Mouse (Mus musculus): Measurements from ENCODE around the gene Gng10. TPM values are rescaled to one million over a fixed set of nuclear protein-coding genes. Genes with fewer than 3 reads are reported as not detected.

Gene Gng10
- polyA plus RNA-seq, 1 experiment from 2014 or later = 89.6 TPM

- H3K4me1 ChIP-seq (ENCODE audit: insufficient read depth, low read length) = peaks cover 20% of the 10 kb centered on the region
- no peaks in the 10 kb centered on the region for H3K27me3 ChIP-seq (ENCODE audit: insufficient read depth, low read length)
- WGBS = 89% methylated on average over 4 of the region's 4 CpGs
Observed at GRCm38 (mm10) chr4:59009696-59010095, 25.2 kb upstream of the Gng10 start.

GRCm38 (mm10) chr4:59011446-59011845, 23.4 kb upstream of the Gng10 start:
- no peak overlapping the region for H3K9ac ChIP-seq (replicated peaks; ENCODE audit: low read length)
- no peak overlapping the region for H3K4me3 ChIP-seq (ENCODE audit: low read length)
- peaks cover 6% of the 10 kb centered on the region; the same call in 1 of the 2 replicates for H3K36me3 ChIP-seq (ENCODE audit: insufficient read depth, low read length)
- WGBS = 83% methylated on average over 3 of the region's 3 CpGs
- H3K27ac ChIP-seq (ENCODE audit: low read length) = no peak overlapping the region
- 0 out of 2 replicates have a peak, but pooled peaks cover 6% of the 10 kb centered on the region for H3K4me1 ChIP-seq (ENCODE audit: insufficient read depth, low read length)
- H3K27me3 ChIP-seq (ENCODE audit: insufficient read depth, low read length) = no peaks in the 10 kb centered on the region
- no peak for ATAC-seq (ENCODE audit: low FRiP score, low TSS enrichment)
- H3K9me3 ChIP-seq (ENCODE audit: low read length) = no peaks in the 10 kb centered on the region
- H3K4me2 ChIP-seq (replicated peaks; ENCODE audit: low read depth, low read length) = no peak overlapping the region

More at GRCm38 (mm10) chr4:59009696-59010095, 25.2 kb upstream of the Gng10 start:
- H3K9me3 ChIP-seq (ENCODE audit: low read length) = no peaks in the 10 kb centered on the region
- no peak overlapping the region for H3K9ac ChIP-seq (replicated peaks; ENCODE audit: low read length)
- no peaks in the 10 kb centered on the region for H3K36me3 ChIP-seq (ENCODE audit: insufficient read depth, low read length)
- no peak overlapping the region for H3K4me2 ChIP-seq (replicated peaks; ENCODE audit: low read depth, low read length)
- no peak overlapping the region for H3K4me3 ChIP-seq (ENCODE audit: low read length)
- no peak overlapping the region for H3K27ac ChIP-seq (ENCODE audit: low read length)
- no peak for ATAC-seq (ENCODE audit: low FRiP score, low TSS enrichment)

DNA sequence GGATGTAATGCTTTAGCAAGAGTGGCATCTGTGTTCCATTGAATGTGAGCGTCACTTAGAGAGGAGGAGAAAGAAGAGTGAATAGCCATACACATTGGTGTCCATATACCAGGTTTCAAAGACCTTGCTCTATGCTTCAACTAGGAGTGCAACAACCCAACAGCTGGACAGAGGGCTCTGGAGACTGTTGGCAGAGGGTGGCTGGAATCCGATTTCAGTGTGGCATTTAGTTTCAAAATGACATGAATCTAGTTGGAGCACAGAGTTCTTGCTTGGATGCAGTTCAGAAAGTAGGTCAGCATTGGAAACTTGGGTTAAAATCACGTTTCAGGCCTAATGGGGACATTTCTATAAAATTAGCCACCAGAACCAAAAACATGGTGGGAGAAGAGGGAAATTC, 19.7 kb upstream of the Gng10 start:
- Histone ChIP-seq H3K4me2 (replicated peaks; ENCODE audit: low read depth, low read length) (no peak overlapping the region), H3K27ac (ENCODE audit: low read length) (no peak overlapping the region), H3K36me3 (ENCODE audit: insufficient read depth, low read length) (peaks cover 25% of the 10 kb centered on the region), H3K4me1 (ENCODE audit: insufficient read depth, low read length) (no peaks in the 10 kb centered on the region), H3K4me3 (ENCODE audit: low read length) (no peak overlapping the region), H3K9me3 (ENCODE audit: low read length) (no peaks in the 10 kb centered on the region), H3K27me3 (ENCODE audit: insufficient read depth, low read length) (no peaks in the 10 kb centered on the region), H3K9ac (replicated peaks; ENCODE audit: low read length) (no peak overlapping the region)
- no peak for ATAC-seq (ENCODE audit: low FRiP score, low TSS enrichment)
- WGBS = 72% methylated on average over 3 of the region's 3 CpGs

GRCm38 (mm10) chr4:59016922-59017321, 18.0 kb upstream of the Gng10 start:
- Histone ChIP-seq H3K27ac (ENCODE audit: low read length) (no peak overlapping the region), H3K4me1 (ENCODE audit: insufficient read depth, low read length) (no peaks in the 10 kb centered on the region), H3K27me3 (ENCODE audit: insufficient read depth, low read length) (no peaks in the 10 kb centered on the region), H3K4me2 (replicated peaks; ENCODE audit: low read depth, low read length) (no peak overlapping the region), H3K9me3 (ENCODE audit: low read length) (no peaks in the 10 kb centered on the region), H3K9ac (replicated peaks; ENCODE audit: low read length) (no peak overlapping the region), H3K36me3 (ENCODE audit: insufficient read depth, low read length) (peaks cover 30% of the 10 kb centered on the region), H3K4me3 (ENCODE audit: low read length) (no peak overlapping the region)
- ATAC-seq (ENCODE audit: low FRiP score, low TSS enrichment) = no peak
- WGBS = 91% methylated on average over 2 of the region's 2 CpGs

DNA sequence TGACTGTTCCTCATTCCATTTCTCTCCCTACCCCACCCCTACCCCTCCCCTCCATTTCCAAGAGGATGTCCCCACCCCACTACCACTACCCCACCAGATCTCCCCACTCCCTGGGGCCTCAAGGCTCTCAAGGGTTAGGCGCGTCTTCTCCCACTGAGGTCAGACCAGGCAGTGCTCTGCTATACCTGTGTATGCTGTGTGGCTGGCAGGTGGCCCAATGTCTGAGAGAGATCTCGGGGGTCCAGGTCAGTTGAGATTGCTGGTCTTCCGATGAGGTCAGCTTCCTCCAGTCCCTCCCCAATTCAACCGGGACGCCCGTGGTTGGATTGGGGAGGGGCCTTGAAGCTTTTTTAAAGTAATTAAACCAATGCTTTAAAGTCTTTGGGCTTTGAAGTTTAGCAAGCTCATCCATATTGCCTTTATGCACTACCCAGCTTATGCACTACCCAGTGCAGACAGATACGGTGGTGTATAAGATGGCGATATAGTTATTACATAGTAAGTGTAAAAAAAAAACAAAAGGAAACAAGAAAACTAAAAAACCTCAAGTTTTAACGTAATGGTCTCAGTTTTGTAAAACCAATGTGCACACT, 467 bp upstream of the Gng10 start:
- 0 out of 2 replicates have a peak, but pooled peaks have one; percentile 33 for ATAC-seq (ENCODE audit: low FRiP score, low TSS enrichment)
- Histone ChIP-seq H3K36me3 (ENCODE audit: insufficient read depth, low read length) (0 out of 2 replicates have a peak, but pooled peaks cover 3% of the 10 kb centered on the region), H3K27ac (ENCODE audit: low read length) (no peak overlapping the region), H3K4me3 (ENCODE audit: low read length) (peak overlapping the region; percentile 88), H3K4me2 (replicated peaks; ENCODE audit: low read depth, low read length) (peak overlapping the region; percentile 73), H3K4me1 (ENCODE audit: insufficient read depth, low read length) (0 out of 2 replicates have a peak, but pooled peaks cover 4% of the 10 kb centered on the region), H3K9me3 (ENCODE audit: low read length) (peaks cover 3% of the 10 kb centered on the region), H3K9ac (replicated peaks; ENCODE audit: low read length) (no peak overlapping the region), H3K27me3 (ENCODE audit: insufficient read depth, low read length) (no peaks in the 10 kb centered on the region)
- WGBS = 76% methylated on average over 10 of the region's 10 CpGs

DNA sequence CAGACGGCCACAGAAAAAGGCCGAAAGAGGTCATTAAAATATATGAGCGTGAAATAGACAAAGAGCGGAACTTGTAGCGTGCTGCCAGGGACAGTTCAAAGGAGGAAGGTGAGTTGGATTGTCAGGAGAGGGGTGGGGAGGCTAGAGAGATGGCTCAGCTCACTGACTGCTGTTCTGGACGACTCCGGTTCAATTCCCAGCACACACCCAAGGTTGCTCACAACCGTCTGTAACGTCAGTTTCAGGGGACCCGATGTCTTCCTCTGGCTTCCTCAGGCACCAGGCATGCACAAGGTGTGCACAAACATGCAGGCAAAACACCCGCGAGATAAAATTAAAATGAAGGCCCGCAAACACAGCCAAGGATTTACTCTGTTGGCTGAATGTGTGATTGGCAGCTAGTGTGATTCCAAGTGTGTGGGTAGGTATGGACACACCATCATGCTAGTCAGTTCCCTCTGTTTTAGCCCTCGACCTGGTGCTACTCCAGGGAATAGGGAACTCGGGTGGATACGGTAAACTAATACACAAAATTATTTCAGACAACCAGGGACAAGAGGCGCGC, 980 bp downstream of the Gng10 start:
- peak overlapping the region; percentile 88 for H3K4me3 ChIP-seq (ENCODE audit: low read length)
- peak overlapping the region; percentile 73 for H3K4me2 ChIP-seq (replicated peaks; ENCODE audit: low read depth, low read length)
- no peaks in the 10 kb centered on the region for H3K27me3 ChIP-seq (ENCODE audit: insufficient read depth, low read length)
- no peak for ATAC-seq (ENCODE audit: low FRiP score, low TSS enrichment)
- WGBS = 61% methylated on average over 18 of the region's 18 CpGs
- H3K9me3 ChIP-seq (ENCODE audit: low read length) = peaks cover 3% of the 10 kb centered on the region
- peaks cover 13% of the 10 kb centered on the region; the same call in 1 of the 2 replicates for H3K36me3 ChIP-seq (ENCODE audit: insufficient read depth, low read length)
- peak overlapping the region; percentile 90 for H3K9ac ChIP-seq (replicated peaks; ENCODE audit: low read length)
- H3K27ac ChIP-seq (ENCODE audit: low read length) = no peak overlapping the region
- 0 out of 2 replicates have a peak, but pooled peaks cover 4% of the 10 kb centered on the region for H3K4me1 ChIP-seq (ENCODE audit: insufficient read depth, low read length)

DNA sequence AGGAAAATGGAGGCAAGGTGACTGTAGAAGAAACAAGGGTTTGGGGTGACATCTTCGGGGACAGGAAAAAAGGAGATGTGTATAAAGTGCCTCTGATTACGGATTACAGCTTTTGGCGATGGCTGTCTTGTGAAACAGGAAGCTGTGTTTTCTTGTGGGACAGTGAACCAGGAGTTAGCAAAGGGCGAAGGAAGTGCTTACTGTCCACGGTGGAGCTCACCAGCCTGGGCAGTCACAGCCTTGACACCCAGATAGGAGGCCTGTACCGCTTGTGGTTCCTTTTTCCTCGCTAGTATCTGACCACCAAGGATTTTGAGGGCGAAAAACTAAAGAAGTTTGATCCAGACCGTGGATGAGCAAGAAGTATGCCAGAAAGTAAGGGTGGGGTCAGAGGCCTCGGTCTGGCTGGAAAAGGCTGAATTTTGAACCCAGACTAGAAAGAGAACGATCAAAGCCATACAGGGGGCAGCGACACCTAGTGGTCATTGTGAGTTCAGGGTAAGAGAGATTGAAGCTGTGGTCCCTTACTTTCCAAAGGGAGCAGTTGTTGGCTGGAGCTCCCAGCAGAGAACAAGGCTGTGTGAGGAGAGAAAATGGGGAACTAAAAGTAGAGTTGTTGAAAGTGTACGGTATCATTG, 1.7 kb downstream of the Gng10 start:
- H3K4me3 ChIP-seq (ENCODE audit: low read length) = no peak overlapping the region
- no peak overlapping the region for H3K27ac ChIP-seq (ENCODE audit: low read length)
- peaks cover 3% of the 10 kb centered on the region for H3K9me3 ChIP-seq (ENCODE audit: low read length)
- no peak overlapping the region for H3K4me2 ChIP-seq (replicated peaks; ENCODE audit: low read depth, low read length)
- no peak overlapping the region for H3K9ac ChIP-seq (replicated peaks; ENCODE audit: low read length)
- H3K27me3 ChIP-seq (ENCODE audit: insufficient read depth, low read length) = no peaks in the 10 kb centered on the region
- WGBS = 50% methylated on average over 13 of the region's 13 CpGs
- H3K4me1 ChIP-seq (ENCODE audit: insufficient read depth, low read length) = 0 out of 2 replicates have a peak, but pooled peaks cover 4% of the 10 kb centered on the region
- no peak for ATAC-seq (ENCODE audit: low FRiP score, low TSS enrichment)
- peaks cover 16% of the 10 kb centered on the region; the same call in 1 of the 2 replicates for H3K36me3 ChIP-seq (ENCODE audit: insufficient read depth, low read length)

DNA sequence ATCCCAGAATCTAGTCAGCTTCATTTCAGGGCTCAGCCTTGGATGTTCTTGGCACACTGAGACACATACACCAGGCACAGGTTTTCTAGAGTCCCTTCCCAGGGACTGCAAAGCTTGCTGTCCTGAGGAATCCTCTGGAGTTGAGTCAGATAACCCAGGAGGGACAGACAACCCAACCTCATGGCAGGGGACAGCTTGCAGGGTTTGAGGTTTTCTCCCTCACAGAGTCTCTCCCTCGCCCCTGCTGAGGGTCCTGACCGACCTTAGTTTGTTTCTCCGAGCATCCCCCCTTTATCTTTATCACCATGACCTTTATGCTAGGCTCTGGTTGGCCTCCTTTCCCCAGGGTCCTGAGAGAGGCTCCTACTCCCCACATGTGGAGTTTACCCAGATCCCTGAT, 2.6 kb downstream of the Gng10 start:
- Histone ChIP-seq H3K9me3 (ENCODE audit: low read length) (peaks cover 3% of the 10 kb centered on the region), H3K4me3 (ENCODE audit: low read length) (no peak overlapping the region), H3K27ac (ENCODE audit: low read length) (no peak overlapping the region), H3K27me3 (ENCODE audit: insufficient read depth, low read length) (no peaks in the 10 kb centered on the region), H3K4me1 (ENCODE audit: insufficient read depth, low read length) (0 out of 2 replicates have a peak, but pooled peaks cover 4% of the 10 kb centered on the region), H3K36me3 (ENCODE audit: insufficient read depth, low read length) (peaks cover 16% of the 10 kb centered on the region; the same call in 1 of the 2 replicates), H3K9ac (replicated peaks; ENCODE audit: low read length) (no peak overlapping the region), H3K4me2 (replicated peaks; ENCODE audit: low read depth, low read length) (no peak overlapping the region)
- ATAC-seq (ENCODE audit: low FRiP score, low TSS enrichment) = no peak
- WGBS = 84% methylated on average over 3 of the region's 3 CpGs

- no peak overlapping the region for H3K4me3 ChIP-seq (ENCODE audit: low read length)
- no peak overlapping the region for H3K9ac ChIP-seq (replicated peaks; ENCODE audit: low read length)
- 0 out of 2 replicates have a peak, but pooled peaks cover 4% of the 10 kb centered on the region for H3K4me1 ChIP-seq (ENCODE audit: insufficient read depth, low read length)
- WGBS = 89% methylated on average over 11 of the region's 11 CpGs
- peaks cover 20% of the 10 kb centered on the region; the same call in 1 of the 2 replicates for H3K36me3 ChIP-seq (ENCODE audit: insufficient read depth, low read length)
- H3K9me3 ChIP-seq (ENCODE audit: low read length) = no peaks in the 10 kb centered on the region
- no peak overlapping the region for H3K4me2 ChIP-seq (replicated peaks; ENCODE audit: low read depth, low read length)
- no peak overlapping the region for H3K27ac ChIP-seq (ENCODE audit: low read length)
- ATAC-seq (ENCODE audit: low FRiP score, low TSS enrichment) = no peak
- no peaks in the 10 kb centered on the region for H3K27me3 ChIP-seq (ENCODE audit: insufficient read depth, low read length)
Observed at GRCm38 (mm10) chr4:59040397-59041287, 5.8 kb downstream of the Gng10 start.
